Mouse (Mus musculus) Muller cell, postnatal 12 days (primary cell): ENCODE results near the gene Olfr136.

Experiments
- DNase-seq: peaks from one replicate; pipeline ENCODE4 v3.0.0-alpha.2; 2015; ENCODE audit errors: inconsistent ontology term

The Olfr136 gene

DNA sequence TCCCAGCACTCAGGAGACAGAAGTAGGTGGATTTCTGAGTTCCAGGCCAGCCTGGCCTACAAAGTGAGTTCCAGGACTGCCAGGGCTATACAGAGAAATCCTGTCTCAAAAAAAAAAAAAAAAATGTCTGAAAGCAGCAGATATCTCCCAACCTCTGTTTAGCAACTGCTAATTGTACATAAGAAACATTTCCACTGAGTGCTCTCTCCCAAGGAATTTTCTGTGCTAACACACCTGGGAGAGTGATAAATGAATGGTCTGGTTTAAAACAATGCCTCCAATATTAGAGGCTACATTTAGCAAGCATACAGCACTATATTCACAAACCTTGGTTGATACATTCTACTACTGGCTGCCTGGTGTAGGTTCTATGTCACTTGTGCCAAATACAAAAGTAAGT is at the start of gene Olfr136:
Gene Olfr136 (plus strand): TSS at position 301 of the 400 bp plus-strand sequence.
- DNase-seq: no peak

DNA sequence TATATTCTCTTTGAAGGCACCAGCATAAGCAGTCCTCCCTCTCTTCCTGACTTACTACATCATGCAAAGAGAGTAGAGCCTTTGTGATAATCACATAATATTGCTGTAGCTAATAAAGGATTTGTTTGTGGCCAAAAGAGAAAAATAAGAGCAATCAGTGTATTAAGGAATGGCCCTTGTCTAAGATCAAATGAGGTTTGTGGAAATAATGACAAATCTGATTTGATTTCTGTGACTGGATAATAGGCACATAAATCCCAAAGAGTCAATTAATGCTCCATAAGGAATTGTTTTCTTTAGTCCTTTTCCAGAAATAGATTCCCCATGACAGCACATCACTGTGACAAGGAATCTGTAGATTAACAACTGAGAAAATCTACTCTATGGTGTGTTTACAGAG is 22.2 kb upstream of the Olfr136 start, which contains the start of gene Olfr137:
Gene Olfr137 (minus strand): TSS at position 101 of the 400 bp plus-strand sequence.
- DNase-seq: no peak
